Mouse (Mus musculus) kidney, postnatal 14 days (tissue): ENCODE data around the gene Trim47.
"Not testable (repeated sequence)": the region's sequence is repeated elsewhere in the genome, so short reads cannot be mapped to it uniquely, and the experiment has no call there.

Source experiments
- DNase-seq: peaks from one replicate; pipeline ENCODE4 v3.0.0; 2022; ENCODE audit warnings: mixed read lengths

Gene Trim47

GRCm38 (mm10) chr11:116134171-116134570 lies 7.2 kb upstream of the Trim47 start:
- no peak for DNase-seq

GRCm38 (mm10) chr11:116133497-116133896 lies 6.5 kb upstream of the Trim47 start:
- no peak for DNase-seq

- DNase-seq: peak; percentile 49
Observed at GRCm38 (mm10) chr11:116132366-116133333, 5.6 kb upstream of the Trim47 start.

GRCm38 (mm10) chr11:116131349-116132170 lies 4.5 kb upstream of the Trim47 start:
- peak; percentile 22 for DNase-seq

GRCm38 (mm10) chr11:116130488-116131205 lies 3.6 kb upstream of the Trim47 start, which contains the start of gene Trim65:
Trim65 (minus strand) TSS chr11:116131128.
- peak; percentile 94 for DNase-seq

- no peak for DNase-seq
Observed at GRCm38 (mm10) chr11:116129993-116130487, 3.0 kb upstream of the Trim47 start.

GRCm38 (mm10) chr11:116129091-116129790 lies 2.2 kb upstream of the Trim47 start:
- DNase-seq: no peak

- no peak for DNase-seq
Observed at GRCm38 (mm10) chr11:116127986-116128385, 976 bp upstream of the Trim47 start.

- no peak for DNase-seq
Observed at GRCm38 (mm10) chr11:116126261-116126660, 749 bp downstream of the Trim47 start.

GRCm38 (mm10) chr11:116121731-116122245 lies 5.2 kb downstream of the Trim47 start:
- not testable (repeated sequence) for DNase-seq

- no peak for DNase-seq
Observed at GRCm38 (mm10) chr11:116117819-116118218, 9.2 kb downstream of the Trim47 start.

- DNase-seq: no peak
Observed at GRCm38 (mm10) chr11:116117241-116117640, 9.8 kb downstream of the Trim47 start.

- no peak for DNase-seq
Observed at GRCm38 (mm10) chr11:116111611-116112203, 15.3 kb downstream of the Trim47 start.

- no peak for DNase-seq
Observed at GRCm38 (mm10) chr11:116111067-116111466, 15.9 kb downstream of the Trim47 start.

GRCm38 (mm10) chr11:116110540-116110939 lies 16.5 kb downstream of the Trim47 start:
- DNase-seq: peak; percentile 59

- peak; percentile 91 for DNase-seq
Observed at GRCm38 (mm10) chr11:116110131-116110530, 16.9 kb downstream of the Trim47 start.

- peak; percentile 61 for DNase-seq
Observed at GRCm38 (mm10) chr11:116109441-116110081, 17.4 kb downstream of the Trim47 start.

- DNase-seq: peak; percentile 76
Observed at GRCm38 (mm10) chr11:116108464-116109137, 18.4 kb downstream of the Trim47 start.

- DNase-seq: peak; percentile 68
Observed at GRCm38 (mm10) chr11:116107777-116108285, 19.2 kb downstream of the Trim47 start.
